Mouse (Mus musculus): ENCODE measurements around the gene Sds. TPM values are rescaled to one million over a fixed set of nuclear protein-coding genes. Genes with fewer than 3 reads are reported as not detected.

The Sds gene
- polyA plus RNA-seq, 1 experiment from 2014 or later, result not detected

- WGBS, result under 1% methylated on average over 44 of the region's 44 CpGs
- peak overlapping the region; percentile 92 for H3K27ac ChIP-seq
- peaks cover 100% of the 10 kb centered on the region for H3K27me3 ChIP-seq (ENCODE audit: poor library complexity, severe bottlenecking)
- no peaks in the 10 kb centered on the region for H3K9me3 ChIP-seq
- DNase-seq (ENCODE audit: extremely low spot score, low spot score), result peak; percentile 61
- peaks cover 95% of the 10 kb centered on the region for H3K4me1 ChIP-seq
- peak overlapping the region; percentile 61 for H3K4me3 ChIP-seq
- peaks cover 21% of the 10 kb centered on the region for H3K36me3 ChIP-seq (replicated peaks)
Measured at GRCm38 (mm10) chr5:120435006-120435681, 41.2 kb upstream of the Sds start.

- H3K4me1 ChIP-seq, result peaks cover 96% of the 10 kb centered on the region
- H3K4me3 ChIP-seq, result peak overlapping the region; percentile 61
- no peaks in the 10 kb centered on the region for H3K9me3 ChIP-seq
- peaks cover 23% of the 10 kb centered on the region for H3K36me3 ChIP-seq (replicated peaks)
- DNase-seq (ENCODE audit: extremely low spot score, low spot score), result peak; percentile 83
- under 1% methylated on average over 47 of the region's 47 CpGs for WGBS
- peak overlapping the region; percentile 92 for H3K27ac ChIP-seq
- peaks cover 100% of the 10 kb centered on the region for H3K27me3 ChIP-seq (ENCODE audit: poor library complexity, severe bottlenecking)
Measured at GRCm38 (mm10) chr5:120435731-120436501, 40.4 kb upstream of the Sds start.

- WGBS, result under 1% methylated on average over 18 of the region's 18 CpGs
- H3K4me1 ChIP-seq, result peaks cover 85% of the 10 kb centered on the region
Measured at GRCm38 (mm10) chr5:120436885-120437495, 39.3 kb upstream of the Sds start.

GRCm38 (mm10) chr5:120437539-120437938, 38.8 kb upstream of the Sds start:
- Histone ChIP-seq H3K27me3 (ENCODE audit: poor library complexity, severe bottlenecking) (peaks cover 93% of the 10 kb centered on the region), H3K9me3 (no peaks in the 10 kb centered on the region), H3K27ac (peak overlapping the region; percentile 92), H3K36me3 (replicated peaks) (peaks cover 23% of the 10 kb centered on the region), H3K4me3 (peak overlapping the region; percentile 61), H3K4me1 (peaks cover 80% of the 10 kb centered on the region)
- DNase-seq (ENCODE audit: extremely low spot score, low spot score), result peak; percentile 49
- 2% methylated on average over 17 of the region's 17 CpGs for WGBS

More at GRCm38 (mm10) chr5:120436885-120437495, 39.3 kb upstream of the Sds start:
- Histone ChIP-seq H3K27me3 (ENCODE audit: poor library complexity, severe bottlenecking) (peaks cover 93% of the 10 kb centered on the region), H3K4me3 (peak overlapping the region; percentile 61), H3K27ac (peak overlapping the region; percentile 92), H3K36me3 (replicated peaks) (peaks cover 23% of the 10 kb centered on the region), H3K9me3 (no peaks in the 10 kb centered on the region)
- DNase-seq (ENCODE audit: extremely low spot score, low spot score), result peak; percentile 64

- H3K4me1 ChIP-seq, result peaks cover 76% of the 10 kb centered on the region
- peak overlapping the region; percentile 61 for H3K4me3 ChIP-seq
- peaks cover 23% of the 10 kb centered on the region for H3K36me3 ChIP-seq (replicated peaks)
- no peaks in the 10 kb centered on the region for H3K9me3 ChIP-seq
- under 1% methylated on average over 32 of the region's 33 CpGs for WGBS
- H3K27ac ChIP-seq, result peak overlapping the region; percentile 92
- peak; percentile 77 for DNase-seq (ENCODE audit: extremely low spot score, low spot score)
- H3K27me3 ChIP-seq (ENCODE audit: poor library complexity, severe bottlenecking), result peaks cover 93% of the 10 kb centered on the region
Measured at GRCm38 (mm10) chr5:120437986-120438385, 38.3 kb upstream of the Sds start.

GRCm38 (mm10) chr5:120438469-120438868, 37.9 kb upstream of the Sds start:
- peaks cover 72% of the 10 kb centered on the region for H3K4me1 ChIP-seq
- H3K27me3 ChIP-seq (ENCODE audit: poor library complexity, severe bottlenecking), result peaks cover 93% of the 10 kb centered on the region
- 5% methylated on average over 13 of the region's 13 CpGs for WGBS
- DNase-seq (ENCODE audit: extremely low spot score, low spot score), result peak; percentile 35
- H3K4me3 ChIP-seq, result peak overlapping the region; percentile 61
- H3K9me3 ChIP-seq, result no peaks in the 10 kb centered on the region
- H3K27ac ChIP-seq, result peak overlapping the region; percentile 92
- H3K36me3 ChIP-seq (replicated peaks), result peaks cover 23% of the 10 kb centered on the region

- Histone ChIP-seq H3K4me3 (peak overlapping the region; percentile 61), H3K36me3 (replicated peaks) (peaks cover 23% of the 10 kb centered on the region), H3K27me3 (ENCODE audit: poor library complexity, severe bottlenecking) (peaks cover 91% of the 10 kb centered on the region), H3K4me1 (peaks cover 65% of the 10 kb centered on the region), H3K9me3 (no peaks in the 10 kb centered on the region), H3K27ac (peak overlapping the region; percentile 92)
- peak; percentile 42 for DNase-seq (ENCODE audit: extremely low spot score, low spot score)
- 14% methylated on average over 27 of the region's 27 CpGs for WGBS
Measured at GRCm38 (mm10) chr5:120438991-120439710, 37.2 kb upstream of the Sds start.

GRCm38 (mm10) chr5:120439887-120440670, 36.2 kb upstream of the Sds start:
- H3K4me3 ChIP-seq, result peak overlapping the region; percentile 61
- peak; percentile 46 for DNase-seq (ENCODE audit: extremely low spot score, low spot score)
- peaks cover 56% of the 10 kb centered on the region for H3K4me1 ChIP-seq
- H3K27me3 ChIP-seq (ENCODE audit: poor library complexity, severe bottlenecking), result peaks cover 91% of the 10 kb centered on the region
- H3K27ac ChIP-seq, result peak overlapping the region; percentile 92
- no peaks in the 10 kb centered on the region for H3K9me3 ChIP-seq
- WGBS, result 16% methylated on average over 61 of the region's 61 CpGs
- H3K36me3 ChIP-seq (replicated peaks), result peaks cover 21% of the 10 kb centered on the region

- Histone ChIP-seq H3K27me3 (ENCODE audit: poor library complexity, severe bottlenecking) (peaks cover 84% of the 10 kb centered on the region), H3K9me3 (no peaks in the 10 kb centered on the region), H3K4me3 (peak overlapping the region; percentile 61), H3K4me1 (peaks cover 50% of the 10 kb centered on the region), H3K36me3 (replicated peaks) (peaks cover 16% of the 10 kb centered on the region), H3K27ac (peak overlapping the region; percentile 92)
- peak; percentile 96 for DNase-seq (ENCODE audit: extremely low spot score, low spot score)
- 11% methylated on average over 14 of the region's 14 CpGs for WGBS
Measured at GRCm38 (mm10) chr5:120440733-120441132, 35.6 kb upstream of the Sds start.

- 60% methylated on average over 13 of the region's 13 CpGs for WGBS
- H3K36me3 ChIP-seq (replicated peaks), result no peaks in the 10 kb centered on the region
- no peak overlapping the region for H3K4me3 ChIP-seq
- H3K27ac ChIP-seq, result no peak overlapping the region
- H3K27me3 ChIP-seq (ENCODE audit: poor library complexity, severe bottlenecking), result peaks cover 25% of the 10 kb centered on the region
- H3K9me3 ChIP-seq, result no peaks in the 10 kb centered on the region
- no peak for DNase-seq (ENCODE audit: extremely low spot score, low spot score)
- H3K4me1 ChIP-seq, result no peaks in the 10 kb centered on the region
Measured at GRCm38 (mm10) chr5:120447305-120447704, 29.0 kb upstream of the Sds start.

- Histone ChIP-seq H3K4me3 (no peak overlapping the region), H3K27ac (no peak overlapping the region), H3K9me3 (no peaks in the 10 kb centered on the region), H3K27me3 (ENCODE audit: poor library complexity, severe bottlenecking) (peaks cover 26% of the 10 kb centered on the region), H3K36me3 (replicated peaks) (no peaks in the 10 kb centered on the region), H3K4me1 (peaks cover 39% of the 10 kb centered on the region)
- WGBS, result 76% methylated on average over 14 of the region's 14 CpGs
- DNase-seq (ENCODE audit: extremely low spot score, low spot score), result no peak
Measured at GRCm38 (mm10) chr5:120454756-120455337, 21.5 kb upstream of the Sds start.
